Comparison of ENCODE assay signal across 13 mouse cellular contexts in the genomic region with DNA sequence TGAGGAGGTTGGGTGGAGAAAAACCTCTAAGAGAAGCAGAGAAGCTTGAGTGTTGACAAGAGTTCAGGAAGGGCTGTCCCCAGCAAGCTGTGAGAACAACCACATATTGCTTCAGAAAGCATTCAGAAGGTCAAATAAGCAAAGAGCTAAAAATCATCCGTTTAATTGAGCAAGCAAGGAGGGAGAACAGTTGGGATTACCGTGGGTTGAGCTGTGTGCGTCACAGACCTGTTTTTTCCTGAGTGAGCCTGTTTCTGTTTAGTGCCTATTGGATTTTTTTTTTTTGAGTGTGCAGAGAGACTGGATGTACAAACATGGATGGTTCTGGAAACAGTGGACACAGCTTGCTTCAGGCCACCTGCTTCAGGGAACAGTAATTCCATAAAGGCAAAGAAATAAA.
"Had no signal": no experiment of that assay in that cellular context is flagged by ENCODE, and none has a peak within 500 bp of the region (broad histone marks: within the 10 kb centered on the region; RNA-seq: fewer than 3 reads in every experiment).

No protein-coding gene starts in this region.

- H3K4me2 ChIP-seq: limb, embryonic 15.5 days; liver, embryonic 12.5 days; lung, embryonic 15.5 days; neural tube, embryonic 13.5 days had no signal

- ATAC-seq: liver, embryonic 12.5 days had no signal

- H3K27ac ChIP-seq: left cerebral cortex, adult 2 months; limb, embryonic 15.5 days; liver, embryonic 12.5 days; lung, embryonic 15.5 days; midbrain, embryonic 10.5 days; neural tube, embryonic 13.5 days had no signal

- H3K27me3 ChIP-seq: limb, embryonic 15.5 days; liver, embryonic 12.5 days; lung, embryonic 15.5 days; neural tube, embryonic 13.5 days had no signal

- H3K9ac ChIP-seq: limb, embryonic 15.5 days; liver, embryonic 12.5 days; lung, embryonic 15.5 days; neural tube, embryonic 13.5 days had no signal

- H3K36me3 ChIP-seq: limb, embryonic 15.5 days; liver, embryonic 12.5 days; lung, embryonic 15.5 days; midbrain, embryonic 10.5 days; neural tube, embryonic 13.5 days had no signal

- DNase-seq: kidney, adult 11 months; kidney, postnatal 10 days; kidney, postnatal 4 days; lung, postnatal 36 days; midbrain, embryonic 14.5 days; right cerebral cortex, postnatal 25 days; thymus, postnatal 36 days had no signal

- H3K4me1 ChIP-seq: limb, embryonic 15.5 days; liver, embryonic 12.5 days; midbrain, embryonic 10.5 days; neural tube, embryonic 13.5 days had no signal

- H3K9me3 ChIP-seq: limb, embryonic 15.5 days; liver, embryonic 12.5 days; lung, embryonic 15.5 days; midbrain, embryonic 10.5 days; neural tube, embryonic 13.5 days had no signal

- H3K4me3 ChIP-seq: left cerebral cortex, adult 2 months; limb, embryonic 15.5 days; liver, embryonic 12.5 days; lung, embryonic 15.5 days; midbrain, embryonic 10.5 days; neural tube, embryonic 13.5 days had no signal
